Mouse (Mus musculus) stomach, embryonic 14.5 days (tissue): ENCODE data around the gene Pald1. TPM values are rescaled to one million over a fixed set of nuclear protein-coding genes. Genes with fewer than 3 reads are reported as not detected.

Experiments
- ATAC-seq: fragments of 200-750 bp; cut with Nextera tagmentation; 2 replicates; pipeline ENCODE4 v1.8.0; 2017; ENCODE audit warnings: low read depth, moderate TSS enrichment; ENCODE audit not compliant: insufficient number of reproducible peaks, insufficient read depth, low FRiP score
- H3K27ac ChIP-seq: fragments of 300-500 bp; sonication (generic); 2 replicates; pipeline ENCODE4 v1.5.1; 2014; ENCODE audit warnings: mild to moderate bottlenecking, low read length, moderate library complexity, mixed read lengths
- H3K27me3 ChIP-seq: fragments of 300-500 bp; sonication (generic); 2 replicates; pipeline ENCODE4 v1.6.1; 2014; ENCODE audit warnings: low read length, control low read depth, mixed read lengths; ENCODE audit not compliant: control insufficient read depth, insufficient read depth
- H3K36me3 ChIP-seq: fragments of 300-500 bp; sonication (generic); 2 replicates; pipeline ENCODE4 v1.6.1; 2014; ENCODE audit warnings: mild to moderate bottlenecking, control low read depth, low read length, moderate library complexity, mixed read lengths; ENCODE audit not compliant: control insufficient read depth, insufficient read depth
- H3K4me1 ChIP-seq: fragments of 300-500 bp; sonication (generic); 2 replicates; pipeline ENCODE4 v1.6.1; 2014; ENCODE audit warnings: low read length, control low read depth, mixed read lengths; ENCODE audit not compliant: control insufficient read depth, insufficient read depth
- H3K4me2 ChIP-seq: fragments of 300-500 bp; sonication (generic); replicated peaks from 2 replicates; pipeline ENCODE4 v1.6.1; 2014; ENCODE audit warnings: low read depth, low read length, control low read depth
- H3K4me3 ChIP-seq: fragments of 300-500 bp; sonication (generic); 2 replicates; pipeline ENCODE4 v1.5.1; 2014; ENCODE audit warnings: low read depth, low read length, control low read depth
- H3K9ac ChIP-seq: fragments of 300-500 bp; sonication (generic); replicated peaks from 2 replicates; pipeline ENCODE4 v1.6.1; 2014; ENCODE audit warnings: low read depth, mild to moderate bottlenecking, control low read depth, low read length, moderate library complexity, mixed read lengths
- H3K9me3 ChIP-seq: fragments of 300-500 bp; sonication (generic); 2 replicates; pipeline ENCODE4 v1.6.1; 2016; ENCODE audit warnings: low read depth, low read length, control low read depth; ENCODE audit not compliant: control insufficient read depth
- WGBS: fragments of 180-500 bp; shearing (Covaris S2); extraction: QIAGEN DNeasy Blood & Tissue Kit; methylation state at CpG from one replicate; pipeline ENCODE4 v1.1.7; 2014; 5-methylcytosine and 5-hydroxymethylcytosine counted together
- polyA plus RNA-seq: library from polyadenylated mRNA; unstranded; fragments of >200 nt; fragmentation: Nextera tagmentation; extraction: Ambion mirVana; gene quantifications from 2 replicates; pipeline ENCODE4 v1.2.1, GENCODE M21; 2014

Pald1 gene
- polyA plus RNA-seq, 1 experiment from 2014 or later: 14.8 TPM

GRCm38 (mm10) chr10:61277918-61278674, 105.2 kb downstream of the Pald1 start:
- Histone ChIP-seq H3K4me3 (no peak overlapping the region), H3K9me3 (no peaks in the 10 kb centered on the region), H3K27ac (no peak overlapping the region), H3K4me2 (no peak overlapping the region), H3K36me3 (no peaks in the 10 kb centered on the region), H3K27me3 (no peaks in the 10 kb centered on the region), H3K9ac (0 out of 2 replicates have a peak overlapping the region, but pooled peaks have one; percentile 1), H3K4me1 (no peaks in the 10 kb centered on the region)
- ATAC-seq: no peak
- 66% methylated on average over 14 of the region's 14 CpGs for WGBS

GRCm38 (mm10) chr10:61277051-61277450, 106.3 kb downstream of the Pald1 start:
- no peak overlapping the region for H3K4me3 ChIP-seq

GRCm38 (mm10) chr10:61275669-61276110, 107.6 kb downstream of the Pald1 start:
- no peak overlapping the region for H3K9ac ChIP-seq
- no peaks in the 10 kb centered on the region for H3K36me3 ChIP-seq
- H3K27me3 ChIP-seq: no peaks in the 10 kb centered on the region
- H3K4me3 ChIP-seq: no peak overlapping the region
- no peak overlapping the region for H3K27ac ChIP-seq
- H3K4me2 ChIP-seq: no peak overlapping the region
- WGBS: 1% methylated on average over 5 of the region's 5 CpGs
- H3K9me3 ChIP-seq: no peaks in the 10 kb centered on the region
- no peak for ATAC-seq
- H3K4me1 ChIP-seq: no peaks in the 10 kb centered on the region

More at GRCm38 (mm10) chr10:61277051-61277450, 106.3 kb downstream of the Pald1 start:
- no peak for ATAC-seq
- H3K4me1 ChIP-seq: no peaks in the 10 kb centered on the region
- no peak overlapping the region for H3K4me2 ChIP-seq
- no peak overlapping the region for H3K27ac ChIP-seq
- no peaks in the 10 kb centered on the region for H3K27me3 ChIP-seq
- no peak overlapping the region for H3K9ac ChIP-seq
- H3K9me3 ChIP-seq: no peaks in the 10 kb centered on the region
- WGBS: 91% methylated on average over 6 of the region's 6 CpGs
- no peaks in the 10 kb centered on the region for H3K36me3 ChIP-seq

GRCm38 (mm10) chr10:61274532-61274931, 108.8 kb downstream of the Pald1 start:
- H3K9me3 ChIP-seq: no peaks in the 10 kb centered on the region
- H3K4me1 ChIP-seq: no peaks in the 10 kb centered on the region
- no peak overlapping the region for H3K27ac ChIP-seq
- no peak for ATAC-seq
- H3K9ac ChIP-seq: no peak overlapping the region
- no peak overlapping the region for H3K4me2 ChIP-seq
- no peaks in the 10 kb centered on the region for H3K27me3 ChIP-seq
- no peaks in the 10 kb centered on the region for H3K36me3 ChIP-seq
- H3K4me3 ChIP-seq: no peak overlapping the region
- 60% methylated on average over 2 of the region's 2 CpGs for WGBS

GRCm38 (mm10) chr10:61273844-61274215, 109.5 kb downstream of the Pald1 start:
- Histone ChIP-seq H3K27ac (no peak overlapping the region), H3K9ac (peak overlapping the region; percentile 48; the same call in 1 of the 2 replicates)
- 54% methylated on average over 7 of the region's 7 CpGs for WGBS

GRCm38 (mm10) chr10:61273081-61273843, 110.1 kb downstream of the Pald1 start, which contains the start of gene Adamts14:
Gene Adamts14, minus strand, starts transcription at chr10:61273438.
- 1% methylated on average over 52 of the region's 75 CpGs for WGBS
- Histone ChIP-seq H3K36me3 (no peaks in the 10 kb centered on the region), H3K27ac (no peak within 1 kb of the TSS), H3K27me3 (no peaks in the 10 kb centered on the region), H3K9me3 (no peaks in the 10 kb centered on the region), H3K9ac (peak within 1 kb of the TSS; percentile 48), H3K4me3 (peak within 1 kb of the TSS; percentile 48), H3K4me2 (peak within 1 kb of the TSS; percentile 94), H3K4me1 (no peaks in the 10 kb centered on the region)
- peak; percentile 58; the same call in 1 of the 2 replicates for ATAC-seq

More at GRCm38 (mm10) chr10:61273844-61274215, 109.5 kb downstream of the Pald1 start:
- H3K9me3 ChIP-seq: no peaks in the 10 kb centered on the region
- no peaks in the 10 kb centered on the region for H3K4me1 ChIP-seq
- H3K4me2 ChIP-seq: peak overlapping the region; percentile 94
- H3K4me3 ChIP-seq: peak overlapping the region; percentile 48
- H3K27me3 ChIP-seq: no peaks in the 10 kb centered on the region
- no peak for ATAC-seq
- H3K36me3 ChIP-seq: no peaks in the 10 kb centered on the region

GRCm38 (mm10) chr10:61272631-61273030, 110.7 kb downstream of the Pald1 start:
- H3K4me1 ChIP-seq: no peaks in the 10 kb centered on the region
- no peak for ATAC-seq
- no peaks in the 10 kb centered on the region for H3K36me3 ChIP-seq
- H3K9ac ChIP-seq: peak overlapping the region; percentile 48
- peak overlapping the region; percentile 48 for H3K4me3 ChIP-seq
- no peak overlapping the region for H3K27ac ChIP-seq
- no peaks in the 10 kb centered on the region for H3K9me3 ChIP-seq
- H3K27me3 ChIP-seq: no peaks in the 10 kb centered on the region
- 48% methylated on average over 5 of the region's 5 CpGs for WGBS
- peak overlapping the region; percentile 94 for H3K4me2 ChIP-seq

- Histone ChIP-seq H3K9ac (no peak overlapping the region), H3K4me3 (no peak overlapping the region), H3K4me1 (no peaks in the 10 kb centered on the region), H3K27me3 (no peaks in the 10 kb centered on the region), H3K36me3 (no peaks in the 10 kb centered on the region), H3K4me2 (no peak overlapping the region; the same call in 1 of the 2 replicates), H3K27ac (no peak overlapping the region), H3K9me3 (no peaks in the 10 kb centered on the region)
- WGBS: 44% methylated on average over 8 of the region's 8 CpGs
- ATAC-seq: no peak
Observed at GRCm38 (mm10) chr10:61272089-61272626, 111.2 kb downstream of the Pald1 start.
